Mouse (Mus musculus) hindbrain, embryonic 12.5 days (tissue): Measurements from ENCODE around the gene Abcg5. TPM values are rescaled to one million over a fixed set of nuclear protein-coding genes. Genes with fewer than 3 reads are reported as not detected.

ENCODE experiments used
- ATAC-seq: fragments of 200-750 bp; cut with Nextera tagmentation; 2 replicates; pipeline ENCODE4 v1.8.0; 2017; ENCODE audit warnings: moderate TSS enrichment; ENCODE audit not compliant: low FRiP score
- H3K27ac ChIP-seq: fragments of 300-500 bp; sonication (generic); 2 replicates; pipeline ENCODE4 v1.5.1; 2016; ENCODE audit warnings: mild to moderate bottlenecking
- H3K27me3 ChIP-seq: fragments of 300-500 bp; sonication (generic); 2 replicates; pipeline ENCODE4 v1.6.1; 2016; ENCODE audit warnings: mild to moderate bottlenecking
- H3K36me3 ChIP-seq: fragments of 300-500 bp; sonication (generic); 2 replicates; pipeline ENCODE4 v1.6.1; 2016; ENCODE audit warnings: mild to moderate bottlenecking
- H3K4me1 ChIP-seq: fragments of 300-500 bp; sonication (generic); 2 replicates; pipeline ENCODE4 v1.6.1; 2016
- H3K4me2 ChIP-seq: fragments of 300-500 bp; sonication (generic); replicated peaks from 2 replicates; pipeline ENCODE4 v1.6.1; 2016; ENCODE audit warnings: mild to moderate bottlenecking
- H3K4me3 ChIP-seq: fragments of 300-500 bp; sonication (generic); 2 replicates; pipeline ENCODE4 v1.5.1; 2016; ENCODE audit warnings: mild to moderate bottlenecking
- H3K9ac ChIP-seq: fragments of 300-500 bp; sonication (generic); 2 replicates; pipeline ENCODE4 v1.6.1; 2016; ENCODE audit warnings: mild to moderate bottlenecking, moderate library complexity
- H3K9me3 ChIP-seq: fragments of 300-500 bp; sonication (generic); replicated peaks from 2 replicates; pipeline ENCODE4 v1.6.1; 2016; ENCODE audit warnings: mild to moderate bottlenecking
- WGBS: fragments of 180-500 bp; shearing (Covaris S2); methylation state at CpG from one replicate; pipeline ENCODE4 v1.1.7; 2016; 5-methylcytosine and 5-hydroxymethylcytosine counted together
- polyA plus RNA-seq: library from polyadenylated mRNA; unstranded; fragments of >200 nt; fragmentation: Nextera tagmentation; extraction: Ambion mirVana; gene quantifications from 2 replicates; pipeline ENCODE4 v1.2.1, GENCODE M21; 2016

Gene Abcg5
- polyA plus RNA-seq, 1 experiment from 2014 or later = 3.8 TPM

- H3K27me3 ChIP-seq = no peaks in the 10 kb centered on the region
- H3K36me3 ChIP-seq = peaks cover 5% of the 10 kb centered on the region; the same call in 1 of the 2 replicates
- 90% methylated on average over 6 of the region's 6 CpGs for WGBS
- 0 out of 2 replicates have a peak, but pooled peaks cover under 1% of the 10 kb centered on the region for H3K4me1 ChIP-seq
- H3K9me3 ChIP-seq = no peaks in the 10 kb centered on the region
- ATAC-seq = no peak
- H3K9ac ChIP-seq = no peak overlapping the region
- H3K4me2 ChIP-seq = no peak overlapping the region
- no peak overlapping the region for H3K27ac ChIP-seq
- H3K4me3 ChIP-seq = no peak overlapping the region
Observed at GRCm38 (mm10) chr17:84637971-84638370, 44.8 kb downstream of the Abcg5 start.

GRCm38 (mm10) chr17:84636328-84636727 is 46.5 kb downstream of the Abcg5 start:
- Histone ChIP-seq H3K4me2 (no peak overlapping the region), H3K4me3 (no peak overlapping the region), H3K27me3 (no peaks in the 10 kb centered on the region), H3K4me1 (no peaks in the 10 kb centered on the region), H3K9me3 (no peaks in the 10 kb centered on the region), H3K27ac (no peak overlapping the region), H3K9ac (no peak overlapping the region), H3K36me3 (peaks cover 5% of the 10 kb centered on the region)
- no peak for ATAC-seq
- WGBS = 65% methylated on average over 8 of the region's 8 CpGs

GRCm38 (mm10) chr17:84633443-84633842 is 49.4 kb downstream of the Abcg5 start:
- no peak for ATAC-seq
- H3K4me1 ChIP-seq = no peaks in the 10 kb centered on the region
- no peak overlapping the region for H3K9ac ChIP-seq
- H3K27ac ChIP-seq = no peak overlapping the region
- H3K4me2 ChIP-seq = no peak overlapping the region
- WGBS = 81% methylated on average over 13 of the region's 13 CpGs
- H3K9me3 ChIP-seq = no peaks in the 10 kb centered on the region
- peaks cover 5% of the 10 kb centered on the region for H3K36me3 ChIP-seq
- no peaks in the 10 kb centered on the region for H3K27me3 ChIP-seq
- H3K4me3 ChIP-seq = no peak overlapping the region

GRCm38 (mm10) chr17:84631836-84632235 is 51.0 kb downstream of the Abcg5 start:
- ATAC-seq = no peak
- H3K4me1 ChIP-seq = peaks cover 4% of the 10 kb centered on the region
- H3K27ac ChIP-seq = no peak overlapping the region
- H3K9ac ChIP-seq = no peak overlapping the region
- H3K4me2 ChIP-seq = no peak overlapping the region
- WGBS = 84% methylated on average over 6 of the region's 6 CpGs
- H3K27me3 ChIP-seq = no peaks in the 10 kb centered on the region
- H3K4me3 ChIP-seq = no peak overlapping the region
- no peaks in the 10 kb centered on the region for H3K9me3 ChIP-seq
- peaks cover 2% of the 10 kb centered on the region for H3K36me3 ChIP-seq

GRCm38 (mm10) chr17:84628611-84629010 is 54.2 kb downstream of the Abcg5 start:
- Histone ChIP-seq H3K9ac (no peak overlapping the region), H3K27ac (no peak overlapping the region), H3K4me1 (peaks cover 6% of the 10 kb centered on the region), H3K4me2 (no peak overlapping the region), H3K27me3 (no peaks in the 10 kb centered on the region), H3K36me3 (no peaks in the 10 kb centered on the region; the same call in 1 of the 2 replicates), H3K9me3 (0 out of 2 replicates have a peak, but pooled peaks cover 4% of the 10 kb centered on the region), H3K4me3 (no peak overlapping the region)
- 82% methylated on average over 9 of the region's 9 CpGs for WGBS
- no peak for ATAC-seq

GRCm38 (mm10) chr17:84627721-84628120 is 55.1 kb downstream of the Abcg5 start:
- Histone ChIP-seq H3K4me2 (no peak overlapping the region), H3K9me3 (0 out of 2 replicates have a peak, but pooled peaks cover 6% of the 10 kb centered on the region), H3K9ac (no peak overlapping the region), H3K27me3 (no peaks in the 10 kb centered on the region), H3K4me1 (peaks cover 6% of the 10 kb centered on the region), H3K4me3 (no peak overlapping the region), H3K27ac (no peak overlapping the region), H3K36me3 (no peaks in the 10 kb centered on the region; the same call in 1 of the 2 replicates)
- no peak for ATAC-seq
- WGBS = 90% methylated on average over 10 of the region's 10 CpGs

GRCm38 (mm10) chr17:84626857-84627305 is 55.9 kb downstream of the Abcg5 start:
- peak; percentile 79 for ATAC-seq
- H3K9me3 ChIP-seq = 0 out of 2 replicates have a peak, but pooled peaks cover 6% of the 10 kb centered on the region
- H3K4me2 ChIP-seq = peak overlapping the region; percentile 72
- H3K27ac ChIP-seq = no peak overlapping the region; the same call in 1 of the 2 replicates
- H3K4me3 ChIP-seq = peak overlapping the region; percentile 63
- H3K27me3 ChIP-seq = no peaks in the 10 kb centered on the region
- peaks cover 6% of the 10 kb centered on the region for H3K4me1 ChIP-seq
- H3K9ac ChIP-seq = peak overlapping the region; percentile 72
- 27% methylated on average over 9 of the region's 9 CpGs for WGBS
- H3K36me3 ChIP-seq = no peaks in the 10 kb centered on the region

GRCm38 (mm10) chr17:84626276-84626856 is 56.4 kb downstream of the Abcg5 start, which contains the start of gene Dync2li1:
Gene Dync2li1, plus strand, starts transcription at chr17:84626496.
- Histone ChIP-seq H3K9me3 (0 out of 2 replicates have a peak, but pooled peaks cover 6% of the 10 kb centered on the region), H3K36me3 (no peaks in the 10 kb centered on the region), H3K27ac (peak within 1 kb of the TSS; percentile 79), H3K4me3 (peak within 1 kb of the TSS; percentile 63), H3K4me2 (peak within 1 kb of the TSS; percentile 72), H3K4me1 (peaks cover 6% of the 10 kb centered on the region), H3K27me3 (no peaks in the 10 kb centered on the region), H3K9ac (peak within 1 kb of the TSS; percentile 72)
- ATAC-seq = peak; percentile 98
- 1% methylated on average over 24 of the region's 25 CpGs for WGBS

GRCm38 (mm10) chr17:84622873-84623272 is 59.9 kb downstream of the Abcg5 start:
- H3K27me3 ChIP-seq = no peaks in the 10 kb centered on the region
- peaks cover 8% of the 10 kb centered on the region for H3K4me1 ChIP-seq
- ATAC-seq = no peak
- H3K9ac ChIP-seq = no peak overlapping the region
- no peak overlapping the region for H3K4me3 ChIP-seq
- H3K27ac ChIP-seq = no peak overlapping the region
- WGBS = 56% methylated on average over 2 of the region's 2 CpGs
- H3K4me2 ChIP-seq = no peak overlapping the region
- H3K9me3 ChIP-seq = 0 out of 2 replicates have a peak, but pooled peaks cover 6% of the 10 kb centered on the region
- H3K36me3 ChIP-seq = no peaks in the 10 kb centered on the region

- 89% methylated on average over 4 of the region's 4 CpGs for WGBS
- H3K9me3 ChIP-seq = 0 out of 2 replicates have a peak, but pooled peaks cover 6% of the 10 kb centered on the region
- no peak overlapping the region for H3K4me2 ChIP-seq
- H3K27ac ChIP-seq = no peak overlapping the region
- peaks cover 6% of the 10 kb centered on the region for H3K4me1 ChIP-seq
- no peak overlapping the region for H3K4me3 ChIP-seq
- no peak for ATAC-seq
- H3K27me3 ChIP-seq = no peaks in the 10 kb centered on the region
- H3K36me3 ChIP-seq = no peaks in the 10 kb centered on the region
- no peak overlapping the region for H3K9ac ChIP-seq
Observed at GRCm38 (mm10) chr17:84622028-84622427, 60.8 kb downstream of the Abcg5 start.

GRCm38 (mm10) chr17:84621209-84621608 is 61.6 kb downstream of the Abcg5 start:
- Histone ChIP-seq H3K4me2 (no peak overlapping the region), H3K9me3 (0 out of 2 replicates have a peak, but pooled peaks cover 6% of the 10 kb centered on the region), H3K27me3 (no peaks in the 10 kb centered on the region), H3K4me3 (no peak overlapping the region), H3K9ac (no peak overlapping the region), H3K4me1 (peaks cover 2% of the 10 kb centered on the region; the same call in 1 of the 2 replicates), H3K27ac (no peak overlapping the region), H3K36me3 (no peaks in the 10 kb centered on the region)
- no peak for ATAC-seq
- WGBS = 90% methylated on average over 6 of the region's 6 CpGs

GRCm38 (mm10) chr17:84620610-84621009 is 62.2 kb downstream of the Abcg5 start:
- Histone ChIP-seq H3K4me1 (peaks cover 2% of the 10 kb centered on the region; the same call in 1 of the 2 replicates), H3K27ac (no peak overlapping the region), H3K9me3 (0 out of 2 replicates have a peak, but pooled peaks cover 6% of the 10 kb centered on the region), H3K36me3 (no peaks in the 10 kb centered on the region), H3K4me3 (no peak overlapping the region), H3K9ac (no peak overlapping the region), H3K27me3 (no peaks in the 10 kb centered on the region), H3K4me2 (no peak overlapping the region)
- 89% methylated on average over 6 of the region's 6 CpGs for WGBS
- no peak for ATAC-seq

GRCm38 (mm10) chr17:84620076-84620475 is 62.7 kb downstream of the Abcg5 start:
- WGBS = 87% methylated on average over 3 of the region's 3 CpGs

More at GRCm38 (mm10) chr17:84620076-84620475, 62.7 kb downstream of the Abcg5 start:
- no peak overlapping the region for H3K9ac ChIP-seq
- H3K27ac ChIP-seq = no peak overlapping the region
- H3K27me3 ChIP-seq = no peaks in the 10 kb centered on the region
- ATAC-seq = no peak
- H3K9me3 ChIP-seq = 0 out of 2 replicates have a peak, but pooled peaks cover 6% of the 10 kb centered on the region
- peaks cover 2% of the 10 kb centered on the region; the same call in 1 of the 2 replicates for H3K4me1 ChIP-seq
- H3K4me2 ChIP-seq = no peak overlapping the region
- H3K36me3 ChIP-seq = no peaks in the 10 kb centered on the region
- H3K4me3 ChIP-seq = no peak overlapping the region
